Mouse (Mus musculus) embryonic facial prominence, embryonic 12.5 days (tissue): ENCODE data around the gene Flt3l. TPM values are rescaled to one million over a fixed set of nuclear protein-coding genes. Genes with fewer than 3 reads are reported as not detected.
"Not testable (repeated sequence)": the region's sequence is repeated elsewhere in the genome, so short reads cannot be mapped to it uniquely, and the experiment has no call there.

ENCODE experiments used
- ATAC-seq: fragments of 200-750 bp; cut with Nextera tagmentation; 2 replicates; pipeline ENCODE4 v1.8.0; 2017; ENCODE audit not compliant: insufficient number of reproducible peaks, insufficient read depth, low FRiP score, low TSS enrichment
- H3K27ac ChIP-seq: fragments of 300-500 bp; sonication (generic); 2 replicates; pipeline ENCODE4 v1.5.1; 2016; ENCODE audit warnings: mild to moderate bottlenecking
- H3K27me3 ChIP-seq: fragments of 300-500 bp; sonication (generic); 2 replicates; pipeline ENCODE4 v1.6.1; 2016; ENCODE audit warnings: mild to moderate bottlenecking, moderate library complexity
- H3K36me3 ChIP-seq: fragments of 300-500 bp; sonication (generic); 2 replicates; pipeline ENCODE4 v1.6.1; 2016; ENCODE audit warnings: mild to moderate bottlenecking
- H3K4me1 ChIP-seq: fragments of 300-500 bp; sonication (generic); 2 replicates; pipeline ENCODE4 v1.6.1; 2016
- H3K4me2 ChIP-seq: fragments of 300-500 bp; sonication (generic); replicated peaks from 2 replicates; pipeline ENCODE4 v1.6.1; 2016; ENCODE audit warnings: mild to moderate bottlenecking, moderate library complexity
- H3K4me3 ChIP-seq: fragments of 300-500 bp; sonication (generic); 2 replicates; pipeline ENCODE4 v1.5.1; 2016; ENCODE audit warnings: mild to moderate bottlenecking
- H3K9ac ChIP-seq: fragments of 300-500 bp; sonication (generic); 2 replicates; pipeline ENCODE4 v1.6.1; 2016; ENCODE audit warnings: mild to moderate bottlenecking, moderate library complexity
- H3K9me3 ChIP-seq: fragments of 300-500 bp; sonication (generic); 2 replicates; pipeline ENCODE4 v1.6.1; 2016; ENCODE audit warnings: mild to moderate bottlenecking, moderate library complexity
- WGBS: fragments of 180-500 bp; shearing (Covaris S2); methylation state at CpG from one replicate; pipeline ENCODE4 v1.1.7; 2016; 5-methylcytosine and 5-hydroxymethylcytosine counted together
- polyA plus RNA-seq: library from polyadenylated mRNA; unstranded; fragments of >200 nt; fragmentation: Nextera tagmentation; extraction: Ambion mirVana; gene quantifications from 2 replicates; pipeline ENCODE4 v1.2.1, GENCODE M21; 2016

Gene Flt3l
- polyA plus RNA-seq, 1 experiment from 2014 or later = 1.1 TPM

DNA sequence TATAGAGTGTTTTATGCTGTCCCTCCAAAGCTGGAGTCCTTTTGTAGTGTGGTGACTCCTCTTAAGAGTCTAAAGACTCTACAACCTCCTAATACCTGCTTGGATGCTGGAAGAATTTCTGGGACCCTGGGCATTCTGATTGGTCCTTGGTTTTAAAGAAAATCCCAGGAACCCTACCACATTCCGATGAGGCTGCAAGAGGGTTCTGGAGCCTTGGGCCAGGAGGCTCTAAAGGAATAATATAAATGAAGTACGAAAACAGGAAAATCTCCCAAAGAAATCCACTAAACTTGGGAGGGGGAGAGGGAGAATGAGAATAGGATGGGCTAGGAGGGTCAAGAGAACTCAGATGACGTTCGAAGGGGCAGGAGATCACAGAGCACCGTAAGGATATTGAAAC is 17.4 kb upstream of the Flt3l start:
- Histone ChIP-seq H3K4me2 (peak overlapping the region; percentile 74), H3K36me3 (peaks cover 15% of the 10 kb centered on the region), H3K9me3 (no peaks in the 10 kb centered on the region), H3K27ac (peak overlapping the region; percentile 95), H3K4me1 (peaks cover 16% of the 10 kb centered on the region), H3K27me3 (no peaks in the 10 kb centered on the region), H3K9ac (peak overlapping the region; percentile 78), H3K4me3 (peak overlapping the region; percentile 60)
- WGBS = 2% methylated on average over 5 of the region's 5 CpGs
- no peak for ATAC-seq

DNA sequence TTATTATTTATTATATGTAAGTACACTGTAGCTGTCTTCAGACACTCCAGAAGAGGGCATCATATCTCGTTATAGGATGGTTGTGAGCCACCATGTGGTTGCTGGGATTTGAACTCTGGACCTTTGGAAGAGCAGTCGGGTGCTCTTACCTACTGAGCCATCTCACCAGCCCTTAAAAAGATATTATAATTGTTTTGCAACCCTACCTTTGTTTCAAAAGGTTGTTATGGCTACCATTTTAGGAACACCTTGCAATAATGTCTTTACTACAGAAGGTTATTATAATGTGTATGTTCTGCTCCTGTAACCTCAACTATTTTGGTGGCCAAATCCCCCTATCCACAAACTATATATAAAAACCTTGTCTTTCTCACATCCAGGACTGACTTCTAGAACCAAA is 16.8 kb upstream of the Flt3l start:
- Histone ChIP-seq H3K4me1 (peaks cover 16% of the 10 kb centered on the region), H3K36me3 (peaks cover 12% of the 10 kb centered on the region), H3K4me2 (0 out of 2 replicates have a peak overlapping the region, but pooled peaks have one; percentile 74)
- WGBS = 97% methylated on average over 2 of the region's 2 CpGs
- not testable (repeated sequence) for H3K27me3 ChIP-seq, H3K27ac ChIP-seq, H3K9ac ChIP-seq, H3K9me3 ChIP-seq, H3K4me3 ChIP-seq, ATAC-seq

DNA sequence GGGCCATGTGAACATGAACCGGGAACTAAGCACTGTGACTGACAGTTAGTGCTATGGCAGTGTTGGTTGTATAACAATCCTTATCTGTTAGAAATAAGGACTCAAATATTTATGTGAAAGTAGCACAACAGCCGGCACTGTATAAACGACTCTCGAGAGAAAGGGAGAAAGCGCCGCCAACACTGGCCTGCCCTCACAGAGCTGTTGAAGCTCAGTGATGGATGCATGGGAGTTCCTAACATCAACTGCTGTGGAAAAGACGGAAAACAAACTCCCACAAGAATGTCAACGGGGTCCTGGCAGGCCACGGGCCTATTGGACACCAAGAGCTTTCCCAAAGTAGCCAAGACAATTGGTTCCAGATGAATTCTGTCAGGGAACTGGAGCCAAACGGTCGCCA is 15.1 kb upstream of the Flt3l start:
- H3K9me3 ChIP-seq = no peaks in the 10 kb centered on the region
- no peak overlapping the region for H3K9ac ChIP-seq
- no peak overlapping the region for H3K4me2 ChIP-seq
- no peak overlapping the region for H3K4me3 ChIP-seq
- 37% methylated on average over 11 of the region's 11 CpGs for WGBS
- H3K4me1 ChIP-seq = peaks cover 16% of the 10 kb centered on the region
- peaks cover 20% of the 10 kb centered on the region for H3K36me3 ChIP-seq
- ATAC-seq = no peak
- H3K27me3 ChIP-seq = no peaks in the 10 kb centered on the region
- peak overlapping the region; percentile 17; the same call in 1 of the 2 replicates for H3K27ac ChIP-seq

DNA sequence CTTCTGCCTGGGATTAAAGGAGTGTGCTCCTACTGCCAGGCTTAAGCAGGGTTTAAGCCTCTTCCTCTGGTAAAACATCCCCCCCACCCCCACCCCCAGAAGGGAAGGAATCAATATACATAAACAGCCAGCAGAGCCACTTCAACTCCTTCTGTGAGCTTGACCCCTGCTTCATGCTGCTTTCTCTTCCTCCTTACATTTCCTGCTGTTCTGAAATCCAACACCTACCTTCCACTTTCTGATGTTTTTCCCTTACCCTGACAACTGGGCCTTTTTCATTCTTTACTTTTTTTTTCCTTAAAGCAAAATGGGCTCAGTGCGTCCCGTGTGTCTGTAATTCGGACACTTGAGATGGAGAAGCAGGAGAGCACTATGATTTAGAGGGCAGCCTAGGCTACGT is 14.1 kb upstream of the Flt3l start:
- H3K27me3 ChIP-seq = no peaks in the 10 kb centered on the region
- no peak overlapping the region for H3K4me3 ChIP-seq
- H3K4me2 ChIP-seq = no peak overlapping the region
- H3K4me1 ChIP-seq = peaks cover 16% of the 10 kb centered on the region
- no peak overlapping the region for H3K27ac ChIP-seq
- WGBS = 40% methylated on average over 4 of the region's 4 CpGs
- peak overlapping the region; percentile 32; the same call in 1 of the 2 replicates for H3K9ac ChIP-seq
- no peaks in the 10 kb centered on the region for H3K9me3 ChIP-seq
- no peak for ATAC-seq
- peaks cover 30% of the 10 kb centered on the region for H3K36me3 ChIP-seq

DNA sequence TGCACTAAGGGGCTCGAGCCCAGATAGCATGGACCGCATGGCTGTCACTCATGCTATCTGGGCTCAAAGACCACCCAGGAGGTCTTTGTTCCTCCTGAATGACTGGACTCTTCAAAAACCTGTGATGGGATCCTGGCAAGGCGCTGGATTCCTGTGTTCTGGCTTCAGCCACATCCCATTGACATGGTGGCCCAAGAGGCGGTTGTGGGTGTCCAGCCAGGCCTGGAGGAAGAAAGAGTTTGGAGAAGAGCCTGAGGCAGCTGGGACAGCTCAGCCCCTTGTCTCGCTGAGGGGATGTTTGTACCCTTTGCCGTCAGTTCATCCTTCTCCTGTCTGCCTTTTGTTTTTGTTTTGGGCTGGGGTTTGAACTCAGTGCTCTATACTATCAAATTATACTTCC is 13.3 kb upstream of the Flt3l start:
- no peak overlapping the region for H3K4me3 ChIP-seq
- H3K4me1 ChIP-seq = peaks cover 16% of the 10 kb centered on the region
- H3K4me2 ChIP-seq = no peak overlapping the region
- ATAC-seq = no peak
- no peaks in the 10 kb centered on the region for H3K9me3 ChIP-seq
- H3K9ac ChIP-seq = no peak overlapping the region
- H3K27ac ChIP-seq = no peak overlapping the region
- 55% methylated on average over 6 of the region's 6 CpGs for WGBS
- no peaks in the 10 kb centered on the region for H3K27me3 ChIP-seq
- peaks cover 36% of the 10 kb centered on the region for H3K36me3 ChIP-seq

DNA sequence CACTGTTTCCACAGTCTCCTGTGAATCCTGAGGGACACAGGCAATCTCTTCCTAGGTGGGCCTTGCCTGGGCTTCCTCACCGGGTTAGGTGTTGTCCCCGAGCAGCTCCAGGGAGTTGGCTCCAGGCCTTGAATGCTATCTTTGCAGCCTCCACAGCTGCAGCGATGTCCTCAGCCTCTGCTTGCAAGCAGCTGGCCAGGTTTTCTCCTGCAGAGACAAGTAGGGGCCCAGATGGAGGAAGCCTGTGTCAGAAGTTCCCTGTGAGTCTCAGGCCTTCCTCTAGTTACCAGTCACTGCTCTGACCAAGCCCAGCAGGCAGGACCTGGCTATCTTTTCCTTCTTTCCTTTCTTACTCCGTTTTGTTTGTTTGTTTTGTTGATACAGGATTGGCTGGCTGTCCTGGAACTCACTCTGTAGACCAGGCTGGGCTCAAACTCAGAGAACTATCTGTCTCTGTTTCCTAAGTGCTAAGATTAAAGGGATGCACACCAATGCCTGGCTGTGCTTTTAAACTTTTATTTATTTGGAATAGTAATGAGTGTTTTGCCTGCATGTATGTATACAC is 12.4 kb upstream of the Flt3l start:
- Histone ChIP-seq H3K4me3 (no peak overlapping the region), H3K27ac (no peak overlapping the region), H3K9me3 (no peaks in the 10 kb centered on the region), H3K9ac (no peak overlapping the region), H3K27me3 (no peaks in the 10 kb centered on the region), H3K36me3 (peaks cover 45% of the 10 kb centered on the region), H3K4me2 (no peak overlapping the region), H3K4me1 (peaks cover 15% of the 10 kb centered on the region)
- ATAC-seq = no peak
- WGBS = 62% methylated on average over 4 of the region's 4 CpGs

DNA sequence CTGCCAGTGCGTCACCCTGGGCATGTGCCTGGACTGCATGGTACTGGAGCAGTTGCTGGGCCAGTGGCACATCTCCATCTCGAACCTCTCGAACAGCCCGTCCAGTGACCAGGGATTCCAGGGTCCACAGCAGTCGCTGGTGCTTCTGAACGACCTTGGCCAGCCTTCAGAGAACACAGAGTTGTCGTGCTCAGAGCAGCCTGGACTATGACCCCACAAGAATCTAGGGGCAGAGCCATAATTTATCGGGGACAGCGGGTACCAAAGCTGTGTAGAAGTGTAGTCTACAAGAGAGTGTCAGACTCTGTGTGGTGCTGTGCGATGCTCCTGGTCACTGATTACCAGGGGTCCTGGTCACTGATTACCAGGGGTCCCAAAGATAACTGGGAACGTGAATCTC is 11.7 kb upstream of the Flt3l start:
- no peak overlapping the region for H3K4me2 ChIP-seq
- WGBS = 91% methylated on average over 11 of the region's 11 CpGs
- H3K9ac ChIP-seq = no peak overlapping the region
- peaks cover 11% of the 10 kb centered on the region; the same call in 1 of the 2 replicates for H3K4me1 ChIP-seq
- peaks cover 52% of the 10 kb centered on the region for H3K36me3 ChIP-seq
- no peak overlapping the region for H3K27ac ChIP-seq
- H3K27me3 ChIP-seq = no peaks in the 10 kb centered on the region
- no peaks in the 10 kb centered on the region for H3K9me3 ChIP-seq
- ATAC-seq = no peak
- H3K4me3 ChIP-seq = no peak overlapping the region

DNA sequence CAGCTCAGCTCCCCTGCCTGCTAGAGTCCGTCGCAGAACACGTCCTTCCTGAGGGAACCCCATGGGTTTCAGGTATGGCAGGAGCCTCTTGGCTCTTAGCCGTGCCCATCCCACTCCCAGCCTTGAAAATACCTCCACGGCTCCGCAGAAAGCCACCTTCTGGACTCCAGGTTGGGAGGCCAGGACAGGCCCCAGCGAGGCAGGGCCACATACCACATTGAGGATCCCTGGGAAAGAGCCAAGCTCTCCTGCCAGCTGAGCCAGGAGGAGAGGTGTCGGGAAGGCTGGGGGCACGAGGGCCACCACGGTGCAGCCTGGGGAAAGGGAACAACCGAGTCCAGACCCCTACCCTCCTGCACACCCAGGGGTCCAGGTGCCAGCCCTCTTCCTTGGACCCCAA is 11.0 kb upstream of the Flt3l start:
- H3K9me3 ChIP-seq = no peaks in the 10 kb centered on the region
- H3K4me1 ChIP-seq = peaks cover 11% of the 10 kb centered on the region; the same call in 1 of the 2 replicates
- no peak overlapping the region for H3K4me3 ChIP-seq
- H3K27ac ChIP-seq = no peak overlapping the region
- H3K36me3 ChIP-seq = peaks cover 59% of the 10 kb centered on the region
- H3K27me3 ChIP-seq = no peaks in the 10 kb centered on the region
- no peak for ATAC-seq
- WGBS = 93% methylated on average over 11 of the region's 11 CpGs
- H3K4me2 ChIP-seq = no peak overlapping the region
- H3K9ac ChIP-seq = no peak overlapping the region

DNA sequence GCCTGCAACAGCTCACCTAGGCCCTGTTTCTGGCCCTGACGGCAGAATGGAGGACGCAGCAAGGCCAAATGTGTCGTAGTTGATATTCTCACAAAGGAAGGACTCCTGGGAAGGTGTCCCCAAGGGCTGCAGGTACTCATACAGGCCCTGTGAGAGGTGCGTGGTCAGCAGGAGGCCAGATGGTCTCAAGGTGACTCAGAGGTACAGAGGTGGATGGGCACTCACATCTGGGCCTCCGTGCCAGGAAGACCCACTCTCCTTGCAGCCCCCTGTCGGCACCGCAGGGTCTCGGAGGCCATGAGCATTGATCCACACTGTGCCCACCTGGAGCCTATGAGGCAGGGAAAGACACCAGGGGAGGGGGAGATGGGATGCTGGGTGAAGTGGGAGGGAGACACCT is 9.2 kb upstream of the Flt3l start:
- Histone ChIP-seq H3K9me3 (no peaks in the 10 kb centered on the region), H3K27me3 (no peaks in the 10 kb centered on the region), H3K4me1 (0 out of 2 replicates have a peak, but pooled peaks cover under 1% of the 10 kb centered on the region), H3K27ac (no peak overlapping the region), H3K4me3 (no peak overlapping the region), H3K4me2 (no peak overlapping the region), H3K9ac (no peak overlapping the region), H3K36me3 (peaks cover 62% of the 10 kb centered on the region)
- no peak for ATAC-seq
- WGBS = 98% methylated on average over 8 of the region's 8 CpGs

DNA sequence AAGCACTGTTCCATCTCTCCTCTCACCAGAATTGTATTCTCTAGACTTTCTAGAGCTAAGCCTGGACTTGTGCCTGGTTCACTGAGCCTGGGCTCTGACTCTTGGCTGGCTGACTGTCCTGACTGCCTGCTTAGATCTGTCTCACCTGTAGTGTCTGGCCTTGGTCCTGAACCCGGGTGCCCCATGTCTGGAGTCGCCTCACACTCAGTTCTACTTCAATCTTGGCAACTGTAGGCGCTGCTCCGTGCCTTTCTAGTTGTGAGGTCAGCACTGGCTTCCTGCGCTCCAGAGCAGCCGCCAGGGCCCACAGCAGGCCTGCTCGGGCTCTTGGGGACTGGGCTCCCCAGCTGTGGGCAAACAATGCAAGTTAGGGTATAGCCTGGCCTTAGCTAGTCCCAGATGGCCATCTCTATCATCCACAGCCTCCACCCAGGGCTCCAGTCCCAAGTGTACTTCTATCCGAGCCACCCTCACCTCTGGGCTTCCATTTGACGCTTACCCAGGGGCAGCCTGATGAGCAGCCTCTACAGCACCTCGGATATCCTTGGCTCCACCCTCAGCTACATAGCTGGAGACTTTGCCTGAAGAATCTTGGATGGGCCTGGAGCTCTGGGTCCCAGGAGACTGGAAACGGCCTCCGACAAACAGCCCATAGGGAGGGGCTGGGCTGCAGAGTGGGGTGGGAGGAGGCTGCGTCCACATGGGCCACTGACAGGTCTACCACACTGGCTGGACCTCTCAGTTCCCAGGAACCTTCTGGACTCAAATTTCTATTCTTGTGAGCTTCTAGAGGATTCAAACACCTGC is 8.3 kb upstream of the Flt3l start:
- peaks cover 62% of the 10 kb centered on the region for H3K36me3 ChIP-seq
- no peak for ATAC-seq
- no peak overlapping the region for H3K9ac ChIP-seq

DNA sequence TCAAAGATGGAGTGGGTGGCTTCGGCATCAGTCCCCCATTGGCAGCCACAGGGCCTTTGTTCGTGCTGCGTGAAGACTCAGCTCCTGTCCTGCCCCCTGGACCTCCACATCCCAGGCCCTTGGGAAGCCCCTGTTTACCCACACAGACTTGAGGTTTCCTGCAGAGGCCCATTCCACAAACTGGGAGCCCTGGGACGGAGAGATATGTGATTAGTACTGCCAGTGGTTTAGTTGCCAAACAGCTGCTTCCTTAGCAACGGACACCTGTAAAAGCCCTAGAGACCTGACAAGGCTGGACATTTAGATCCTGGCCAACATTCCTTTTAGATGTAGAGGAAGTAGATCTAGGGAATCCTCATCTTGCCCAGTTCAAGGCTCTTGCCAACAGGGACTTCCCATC is 5.7 kb upstream of the Flt3l start:
- no peaks in the 10 kb centered on the region for H3K4me1 ChIP-seq
- no peaks in the 10 kb centered on the region for H3K27me3 ChIP-seq
- H3K9me3 ChIP-seq = no peaks in the 10 kb centered on the region
- 86% methylated on average over 5 of the region's 5 CpGs for WGBS
- no peak overlapping the region for H3K9ac ChIP-seq
- ATAC-seq = no peak
- no peak overlapping the region for H3K27ac ChIP-seq
- no peak overlapping the region for H3K4me2 ChIP-seq
- no peak overlapping the region for H3K4me3 ChIP-seq
- peaks cover 47% of the 10 kb centered on the region for H3K36me3 ChIP-seq

More for the DNA sequence above, 8.3 kb upstream of the Flt3l start:
- Histone ChIP-seq H3K4me2 (no peak overlapping the region), H3K4me3 (no peak overlapping the region), H3K4me1 (no peaks in the 10 kb centered on the region), H3K9me3 (no peaks in the 10 kb centered on the region), H3K27me3 (no peaks in the 10 kb centered on the region), H3K27ac (no peak overlapping the region)
- 84% methylated on average over 13 of the region's 13 CpGs for WGBS

DNA sequence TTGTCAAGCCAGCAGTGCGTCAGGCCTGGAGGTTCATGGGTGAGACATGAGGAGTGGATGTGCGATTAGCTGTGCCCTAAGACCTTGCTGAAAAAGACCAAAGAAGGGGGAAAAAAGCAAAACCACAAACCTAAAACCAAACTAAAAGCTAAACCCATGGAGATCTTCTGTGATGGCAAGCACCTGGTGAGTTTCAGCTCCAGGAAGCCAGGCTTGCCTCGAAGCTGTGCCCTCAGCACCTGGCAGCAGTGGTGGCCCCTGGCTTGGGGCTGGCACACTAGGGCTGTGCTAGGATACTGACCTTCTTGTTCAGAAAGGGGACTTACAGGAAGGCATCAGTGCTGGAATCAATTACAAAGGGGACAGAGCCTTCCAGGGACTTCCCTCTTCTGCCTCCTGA is 5.1 kb upstream of the Flt3l start:
- Histone ChIP-seq H3K27me3 (no peaks in the 10 kb centered on the region), H3K4me3 (no peak overlapping the region), H3K36me3 (peaks cover 42% of the 10 kb centered on the region), H3K9me3 (no peaks in the 10 kb centered on the region), H3K27ac (no peak overlapping the region), H3K4me1 (no peaks in the 10 kb centered on the region), H3K9ac (no peak overlapping the region), H3K4me2 (no peak overlapping the region)
- WGBS = 90% methylated on average over 3 of the region's 3 CpGs
- ATAC-seq = no peak
